Mouse (Mus musculus): ENCODE measurements around the gene Olfr282. TPM values are rescaled to one million over a fixed set of nuclear protein-coding genes. Genes with fewer than 3 reads are reported as not detected.

Olfr282 gene
- polyA plus RNA-seq, 1 experiment = not detected

DNA sequence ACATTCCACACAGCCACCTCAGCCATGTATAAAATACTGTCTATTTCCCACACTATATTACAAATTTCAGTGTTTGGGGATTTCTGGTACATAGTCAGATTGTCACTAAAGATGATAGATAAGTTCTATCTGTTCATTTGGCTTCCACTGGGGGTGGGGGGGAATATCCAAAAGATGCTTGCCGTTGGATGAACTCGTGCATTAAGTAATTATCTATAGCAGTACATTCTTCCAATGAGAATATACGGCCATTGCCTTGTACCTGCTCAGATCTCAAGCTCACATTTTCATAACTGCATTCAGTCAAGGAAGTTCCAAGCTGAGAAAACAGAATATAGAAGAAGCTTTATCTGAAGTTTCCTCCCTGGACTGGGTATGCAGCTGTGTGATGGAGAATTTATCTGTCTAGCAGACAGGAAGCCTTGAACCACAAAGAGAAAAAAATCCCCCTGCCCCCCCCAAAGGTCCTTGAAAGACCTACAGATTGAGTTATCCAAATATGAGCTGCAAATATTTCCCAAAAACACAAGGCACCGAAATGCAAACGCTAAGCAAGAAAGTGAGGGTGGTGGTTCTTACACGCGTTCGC, 55.5 kb downstream of the Olfr282 start:
- Histone ChIP-seq H3K36me3 (ENCODE audit: control insufficient read depth, insufficient read depth, low read length) (no peaks in the 10 kb centered on the region), H3K27me3 (replicated peaks; ENCODE audit: control insufficient read depth, insufficient read depth, low read length) (no peaks in the 10 kb centered on the region), H3K27ac (ENCODE audit: insufficient read depth, low read depth, low read length) (no peak overlapping the region), H3K4me1 (ENCODE audit: control insufficient read depth, insufficient read depth, low read length) (no peaks in the 10 kb centered on the region), H3K4me3 (ENCODE audit: insufficient read depth, low read depth, low read length) (no peak overlapping the region)
- WGBS = 91% methylated on average over 8 of the region's 8 CpGs
- TF ChIP-seq POLR2A (IDR thresholded peaks at IDR 0.05; ENCODE audit: low read depth, low read length) (no peak), CTCF (conservative IDR thresholded peaks at IDR 0.05; ENCODE audit: insufficient read depth, insufficient read length, low read depth, low read length) (no peak)
- no peak for DNase-seq

Other genes with a start within 250 kb of the Olfr282 start
- not detected in 2 replicates for gene Olfr288, start 235.7 kb upstream of the Olfr282 start, polyA plus RNA-seq (2012; rRNA removed)
- not detected in 2 replicates for gene Gm44579, start 210.2 kb upstream of the Olfr282 start, polyA plus RNA-seq (2012; rRNA removed)
- gene Olfr287, start 210.2 kb upstream of the Olfr282 start, polyA plus RNA-seq (2012; rRNA removed) = not detected in 2 replicates
- gene Olfr286, start 196.8 kb upstream of the Olfr282 start, polyA plus RNA-seq (2012; rRNA removed) = not detected in 2 replicates
- gene H1fnt, start 173.9 kb upstream of the Olfr282 start, polyA plus RNA-seq (2012; rRNA removed) = 0.06 and 0.14 TPM in 2 replicates
- gene Zfp641, start 135.1 kb upstream of the Olfr282 start, polyA plus RNA-seq (2012; rRNA removed) = 3.0 and 3.1 TPM in 2 replicates
- not detected in 2 replicates for gene Olfr285, start 113.9 kb upstream of the Olfr282 start, polyA plus RNA-seq (2012; rRNA removed)
- not detected in 2 replicates for gene Olfr284, start 90.2 kb upstream of the Olfr282 start, polyA plus RNA-seq (2012; rRNA removed)
- gene Olfr283, start 50.3 kb upstream of the Olfr282 start, polyA plus RNA-seq (2012; rRNA removed) = not detected in 2 replicates
- gene Olfr281, start 21.4 kb downstream of the Olfr282 start, polyA plus RNA-seq (2012; rRNA removed) = not detected in 2 replicates
- gene OR5BS1P, start 38.7 kb downstream of the Olfr282 start, polyA plus RNA-seq (2012; rRNA removed) = not detected in 2 replicates
- not detected in 2 replicates for gene Lalba, start 51.5 kb downstream of the Olfr282 start, polyA plus RNA-seq (2012; rRNA removed)
- not detected in 2 replicates for gene Olfr279, start 61.2 kb downstream of the Olfr282 start, polyA plus RNA-seq (2012; rRNA removed)
- gene Kansl2, start 103.0 kb downstream of the Olfr282 start, polyA plus RNA-seq (2012; rRNA removed) = 32.0 and 33.1 TPM in 2 replicates
- 10.0 and 11.0 TPM in 2 replicates for gene Ccnt1, start 139.7 kb downstream of the Olfr282 start, polyA plus RNA-seq (2012; rRNA removed)
- 1.0 and 1.1 TPM in 2 replicates for gene 4930415O20Rik, start 139.8 kb downstream of the Olfr282 start, polyA plus RNA-seq (2012; rRNA removed)
- gene Adcy6, start 178.9 kb downstream of the Olfr282 start, polyA plus RNA-seq (2012; rRNA removed) = 98.7 and 104 TPM in 2 replicates
- gene Cacnb3, start 199.6 kb downstream of the Olfr282 start, polyA plus RNA-seq (2012; rRNA removed) = 20.2 and 21.7 TPM in 2 replicates
- gene Ddx23, start 231.7 kb downstream of the Olfr282 start, polyA plus RNA-seq (2012; rRNA removed) = 23.8 and 24.4 TPM in 2 replicates
- gene Rnd1, start 246.2 kb downstream of the Olfr282 start, polyA plus RNA-seq (2012; rRNA removed) = 2.2 and 2.8 TPM in 2 replicates

Measured in kidney, adult 2 months (tissue).